Mouse (Mus musculus): ENCODE results near the gene Olfr1208. TPM values are rescaled to one million over a fixed set of nuclear protein-coding genes. Genes with fewer than 3 reads are reported as not detected.

The Olfr1208 gene
- not detected in 2 replicates for polyA plus RNA-seq (2015; fragmentation: Nextera tagmentation; extraction: Ambion mirVana)

GRCm38 (mm10) chr2:88902211-88902610 is at the start of gene Olfr1208:
Gene Olfr1208 (minus strand): TSS chr2:88902311.

GRCm38 (mm10) chr2:88938011-88938410 is 35.9 kb upstream of the Olfr1208 start, which contains the start of gene Olfr1211:
Gene Olfr1211 (minus strand): TSS chr2:88938111.

GRCm38 (mm10) chr2:88915057-88915456 is 12.9 kb upstream of the Olfr1208 start, which contains the start of gene Olfr1209:
Gene Olfr1209 (minus strand): TSS chr2:88915157.

GRCm38 (mm10) chr2:88862931-88863330 is 39.2 kb downstream of the Olfr1208 start, which contains the start of gene Olfr1206:
Gene Olfr1206 (plus strand): TSS chr2:88863231.

GRCm38 (mm10) chr2:88848992-88849391 is 53.1 kb downstream of the Olfr1208 start, which contains the start of gene Olfr1204:
Gene Olfr1204 (plus strand): TSS chr2:88849292.

Other genes starting within 250 kb of the Olfr1208 start
- not detected in 2 replicates for gene Olfr1193, start 226.7 kb downstream of the Olfr1208 start, polyA plus RNA-seq (2015; fragmentation: Nextera tagmentation; extraction: Ambion mirVana)
- gene Olfr1195, start 213.1 kb downstream of the Olfr1208 start, polyA plus RNA-seq (2015; fragmentation: Nextera tagmentation; extraction: Ambion mirVana): not detected in 2 replicates
- not detected in 2 replicates for gene Olfr1196, start 197.7 kb downstream of the Olfr1208 start, polyA plus RNA-seq (2015; fragmentation: Nextera tagmentation; extraction: Ambion mirVana)
- not detected in 2 replicates for gene Olfr1197, start 169.9 kb downstream of the Olfr1208 start, polyA plus RNA-seq (2015; fragmentation: Nextera tagmentation; extraction: Ambion mirVana)
- not detected in 2 replicates for gene Olfr1198, start 150.9 kb downstream of the Olfr1208 start, polyA plus RNA-seq (2015; fragmentation: Nextera tagmentation; extraction: Ambion mirVana)
- gene Olfr1199, start 141.8 kb downstream of the Olfr1208 start, polyA plus RNA-seq (2015; fragmentation: Nextera tagmentation; extraction: Ambion mirVana): not detected in 2 replicates
- not detected in 2 replicates for gene Olfr1200, start 131.8 kb downstream of the Olfr1208 start, polyA plus RNA-seq (2015; fragmentation: Nextera tagmentation; extraction: Ambion mirVana)
- not detected in 2 replicates for gene Olfr1201, start 109.3 kb downstream of the Olfr1208 start, polyA plus RNA-seq (2015; fragmentation: Nextera tagmentation; extraction: Ambion mirVana)
- 0.03 TPM in 1 of 2 replicates, not detected in the other for gene Olfr1202, start 87.8 kb downstream of the Olfr1208 start, polyA plus RNA-seq (2015; fragmentation: Nextera tagmentation; extraction: Ambion mirVana)
- not detected in 2 replicates for gene Olfr1205, start 72.6 kb downstream of the Olfr1208 start, polyA plus RNA-seq (2015; fragmentation: Nextera tagmentation; extraction: Ambion mirVana)
- gene Olfr1204, start 53.0 kb downstream of the Olfr1208 start, polyA plus RNA-seq (2015; fragmentation: Nextera tagmentation; extraction: Ambion mirVana): not detected in 2 replicates
- not detected in 2 replicates for gene Olfr1206, start 39.1 kb downstream of the Olfr1208 start, polyA plus RNA-seq (2015; fragmentation: Nextera tagmentation; extraction: Ambion mirVana)
- gene Olfr1209, start 12.8 kb upstream of the Olfr1208 start, polyA plus RNA-seq (2015; fragmentation: Nextera tagmentation; extraction: Ambion mirVana): not detected in 2 replicates
- gene Olfr1211, start 35.8 kb upstream of the Olfr1208 start, polyA plus RNA-seq (2015; fragmentation: Nextera tagmentation; extraction: Ambion mirVana): not detected in 2 replicates
- not detected in 2 replicates for gene Olfr1212, start 51.7 kb upstream of the Olfr1208 start, polyA plus RNA-seq (2015; fragmentation: Nextera tagmentation; extraction: Ambion mirVana)
- gene Gm13762, start 78.0 kb upstream of the Olfr1208 start, polyA plus RNA-seq (2015; fragmentation: Nextera tagmentation; extraction: Ambion mirVana): not detected in 2 replicates
- not detected in 2 replicates for gene Olfr1214, start 90.3 kb upstream of the Olfr1208 start, polyA plus RNA-seq (2015; fragmentation: Nextera tagmentation; extraction: Ambion mirVana)
- not detected in 2 replicates for gene Olfr1215, start 104.7 kb upstream of the Olfr1208 start, polyA plus RNA-seq (2015; fragmentation: Nextera tagmentation; extraction: Ambion mirVana)
- not detected in 2 replicates for gene Olfr1216, start 116.0 kb upstream of the Olfr1208 start, polyA plus RNA-seq (2015; fragmentation: Nextera tagmentation; extraction: Ambion mirVana)
- gene Olfr1217, start 129.8 kb upstream of the Olfr1208 start, polyA plus RNA-seq (2015; fragmentation: Nextera tagmentation; extraction: Ambion mirVana): not detected in 2 replicates
- not detected in 2 replicates for gene Olfr1218, start 158.9 kb upstream of the Olfr1208 start, polyA plus RNA-seq (2015; fragmentation: Nextera tagmentation; extraction: Ambion mirVana)
- not detected in 2 replicates for gene Olfr1219, start 181.2 kb upstream of the Olfr1208 start, polyA plus RNA-seq (2015; fragmentation: Nextera tagmentation; extraction: Ambion mirVana)
- not detected in 2 replicates for gene Olfr1220, start 204.5 kb upstream of the Olfr1208 start, polyA plus RNA-seq (2015; fragmentation: Nextera tagmentation; extraction: Ambion mirVana)
- not detected in 2 replicates for gene Olfr1221, start 215.0 kb upstream of the Olfr1208 start, polyA plus RNA-seq (2015; fragmentation: Nextera tagmentation; extraction: Ambion mirVana)
- not detected in 2 replicates for gene Olfr1222, start 230.7 kb upstream of the Olfr1208 start, polyA plus RNA-seq (2015; fragmentation: Nextera tagmentation; extraction: Ambion mirVana)
- not detected in 2 replicates for gene Olfr1223, start 249.2 kb upstream of the Olfr1208 start, polyA plus RNA-seq (2015; fragmentation: Nextera tagmentation; extraction: Ambion mirVana)

All from adrenal gland, postnatal 0 days (tissue).